Comparison of ENCODE assay signal across 15 mouse cellular contexts in the genomic region with DNA sequence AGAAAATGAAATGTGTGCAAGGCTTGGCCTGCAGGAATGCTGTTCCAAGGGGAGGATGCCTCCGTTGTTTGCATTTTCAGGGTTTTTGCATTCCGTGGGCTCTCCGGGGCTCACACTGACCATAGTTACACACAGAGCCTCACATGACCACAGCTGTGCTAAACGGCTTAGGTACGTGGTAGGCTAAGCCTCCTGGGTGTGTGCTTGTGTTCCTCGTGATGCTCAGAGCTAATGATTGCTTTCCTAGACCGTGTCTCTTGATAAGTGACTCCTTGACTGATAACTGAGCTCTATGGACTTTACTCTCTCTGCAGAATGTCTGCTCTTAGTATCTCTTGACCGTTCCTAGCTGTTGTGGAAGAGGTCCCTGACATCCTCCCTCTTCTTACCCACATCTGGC.
"Had no signal": no experiment of that assay in that cellular context is flagged by ENCODE, and none has a peak within 500 bp of the region (broad histone marks: within the 10 kb centered on the region; RNA-seq: fewer than 3 reads in every experiment).

No protein-coding gene starts in this region.

- H3K4me2 ChIP-seq: limb, embryonic 13.5 days; liver, embryonic 12.5 days; liver, embryonic 15.5 days; midbrain, embryonic 13.5 days had no signal

- H3K36me3 ChIP-seq: limb, embryonic 10.5 days; limb, embryonic 13.5 days; liver, embryonic 12.5 days; liver, embryonic 15.5 days; midbrain, embryonic 13.5 days had no signal

- H3K27ac ChIP-seq: limb, embryonic 10.5 days; limb, embryonic 13.5 days; liver, embryonic 12.5 days; liver, embryonic 15.5 days; macrophage; midbrain, embryonic 13.5 days had no signal

- H3K27me3 ChIP-seq: limb, embryonic 13.5 days; liver, embryonic 12.5 days; liver, embryonic 15.5 days; midbrain, embryonic 13.5 days had no signal

- H3K9me3 ChIP-seq: limb, embryonic 10.5 days; liver, embryonic 12.5 days; liver, embryonic 15.5 days; midbrain, embryonic 13.5 days had no signal

- H3K4me3 ChIP-seq: limb, embryonic 10.5 days; limb, embryonic 13.5 days; liver, embryonic 12.5 days; liver, embryonic 15.5 days; midbrain, embryonic 13.5 days had no signal

- H3K4me1 ChIP-seq: liver, embryonic 12.5 days; liver, embryonic 15.5 days; midbrain, embryonic 13.5 days had no signal

- ATAC-seq: inflammation-experienced regulatory T-cells, adult 6 months; liver, embryonic 12.5 days; midbrain, embryonic 13.5 days had no signal

- DNase-seq: kidney, adult 18-20 months; kidney, postnatal 10 days; kidney, postnatal 4 days; layer of hippocampus, adult 9-11 months; liver; lung, adult 18-20 months; lung, postnatal 14 days; thymus, postnatal 25 days had no signal

- H3K9ac ChIP-seq: limb, embryonic 13.5 days; liver, embryonic 12.5 days; liver, embryonic 15.5 days; midbrain, embryonic 13.5 days had no signal
